Comparison of ENCODE assay signal across 8 mouse cellular contexts in the genomic region with DNA sequence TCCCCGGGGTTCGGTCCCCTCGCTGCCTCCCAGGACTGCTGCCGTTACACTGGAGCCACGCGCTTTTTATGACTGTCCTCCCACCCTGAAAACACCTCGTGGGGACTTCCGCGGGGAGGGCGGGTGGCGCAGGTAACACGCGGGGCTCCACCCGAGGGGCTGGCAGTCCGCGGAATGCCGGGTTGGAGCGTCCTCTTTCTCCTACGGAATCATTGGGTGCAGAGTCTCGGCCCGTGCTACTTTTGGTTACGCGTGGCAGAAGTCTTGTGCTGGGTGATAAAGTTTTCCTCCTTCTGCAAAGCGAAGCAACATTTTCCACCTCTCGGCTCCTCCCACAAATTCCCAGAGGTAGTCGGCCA. TPM values are rescaled to one million over a fixed set of nuclear protein-coding genes. Genes with fewer than 3 reads are reported as not detected.
DNase-seq lines count a peak whose midpoint lies in the region; ATAC-seq and TF ChIP-seq lines count a peak whose summit lies in the region.

No protein-coding gene starts in this region.

- TF ChIP-seq CTCF in bone marrow macrophage, adult 2 months (IDR thresholded peaks at IDR 0.05; ENCODE audit: low read depth, low read length) = no peak; the same call in 1 of the 2 replicates

- H3K36me3 ChIP-seq in heart, embryonic 12.5 days = no peaks in the 10 kb centered on the region
- no peaks in the 10 kb centered on the region for H3K36me3 ChIP-seq in limb, embryonic 15.5 days
- H3K36me3 ChIP-seq in neural tube, embryonic 14.5 days (ENCODE audit: control insufficient read depth, insufficient read depth, low read length) = no peaks in the 10 kb centered on the region

- under 1% methylated on average over 26 of the region's 26 CpGs for WGBS in heart, embryonic 12.5 days
- under 1% methylated on average over 26 of the region's 26 CpGs for WGBS in limb, embryonic 15.5 days
- under 1% methylated on average over 26 of the region's 26 CpGs for WGBS in neural tube, embryonic 14.5 days

- ATAC-seq in heart, embryonic 12.5 days (ENCODE audit: insufficient number of reproducible peaks, low FRiP score) = no peak
- no peak for ATAC-seq in limb, embryonic 15.5 days (ENCODE audit: insufficient number of reproducible peaks, low FRiP score, low TSS enrichment, low read depth)
- ATAC-seq in neural tube, embryonic 14.5 days (ENCODE audit: low read depth) = peak; percentile 32; the same call in 1 of the 2 replicates

- peak overlapping the region; percentile 97 for H3K4me2 ChIP-seq in heart, embryonic 12.5 days
- H3K4me2 ChIP-seq in limb, embryonic 15.5 days = peak overlapping the region; percentile 100
- H3K4me2 ChIP-seq in neural tube, embryonic 14.5 days (ENCODE audit: low read depth, low read length) = peak overlapping the region; percentile 100

- H3K27ac ChIP-seq in bone marrow macrophage, adult 2 months (ENCODE audit: insufficient read depth, low read depth, low read length) = peak overlapping the region; percentile 93
- H3K27ac ChIP-seq in heart, embryonic 12.5 days (ENCODE audit: poor library complexity, severe bottlenecking) = no peak overlapping the region
- no peak overlapping the region for H3K27ac ChIP-seq in limb, embryonic 15.5 days
- H3K27ac ChIP-seq in neural tube, embryonic 14.5 days (ENCODE audit: low read depth, low read length) = no peak overlapping the region

- peaks cover 41% of the 10 kb centered on the region for H3K4me1 ChIP-seq in bone marrow macrophage, adult 2 months (ENCODE audit: control insufficient read depth, insufficient read depth, low read length)
- H3K4me1 ChIP-seq in heart, embryonic 12.5 days (replicated peaks) = peaks cover 26% of the 10 kb centered on the region
- peaks cover 26% of the 10 kb centered on the region for H3K4me1 ChIP-seq in limb, embryonic 15.5 days
- peaks cover 15% of the 10 kb centered on the region for H3K4me1 ChIP-seq in neural tube, embryonic 14.5 days (ENCODE audit: control insufficient read depth, insufficient read depth, low read length)

- H3K4me3 ChIP-seq in bone marrow macrophage, adult 2 months (ENCODE audit: insufficient read depth, low read length) = peak overlapping the region; percentile 88
- H3K4me3 ChIP-seq in heart, embryonic 12.5 days = peak overlapping the region; percentile 67
- H3K4me3 ChIP-seq in limb, embryonic 15.5 days = peak overlapping the region; percentile 65
- H3K4me3 ChIP-seq in neural tube, embryonic 14.5 days (ENCODE audit: low read depth, low read length) = peak overlapping the region; percentile 60

- H3K9ac ChIP-seq in heart, embryonic 12.5 days = peak overlapping the region; percentile 77
- H3K9ac ChIP-seq in limb, embryonic 15.5 days = peak overlapping the region; percentile 50
- peak overlapping the region; percentile 13 for H3K9ac ChIP-seq in neural tube, embryonic 14.5 days (replicated peaks; ENCODE audit: low read depth, low read length)

- TF ChIP-seq POLR2A in bone marrow macrophage, adult 2 months (IDR thresholded peaks at IDR 0.05; ENCODE audit: borderline replicate concordance, low read depth, low read length) = no peak

- H3K9me3 ChIP-seq in heart, embryonic 12.5 days (replicated peaks) = no peaks in the 10 kb centered on the region
- H3K9me3 ChIP-seq in limb, embryonic 15.5 days = no peaks in the 10 kb centered on the region
- no peaks in the 10 kb centered on the region for H3K9me3 ChIP-seq in neural tube, embryonic 14.5 days (ENCODE audit: control insufficient read depth, low read length)

- peaks cover 24% of the 10 kb centered on the region for H3K27me3 ChIP-seq in heart, embryonic 12.5 days (replicated peaks)
- peaks cover 50% of the 10 kb centered on the region for H3K27me3 ChIP-seq in limb, embryonic 15.5 days
- H3K27me3 ChIP-seq in neural tube, embryonic 14.5 days (ENCODE audit: control insufficient read depth, insufficient read depth, low read length) = peaks cover 20% of the 10 kb centered on the region; the same call in 1 of the 2 replicates

- intact Hi-C loops in left cerebral cortex, postnatal 25 days (cut with DNase I) = no loop called here

- DNase-seq in left cerebral cortex, postnatal 25 days (ENCODE audit: low spot score in 2 of 2) = peak; percentile 38 to 46
- DNase-seq in left cerebral cortex, adult 9 months (ENCODE audit: low spot score in 2 of 2) = no peak
- DNase-seq in cerebellum, postnatal 4 days (ENCODE audit: low spot score in 2 of 2) = no peak
- DNase-seq in spleen, postnatal 14 days (ENCODE audit: low spot score in 2 of 2) = no peak

RNA-seq across cellular contexts. Expression of gene Prkag2, which starts 0.3 kb away (rescaled TPM):
- 100 to 1,000 TPM; 102 to 108 TPM for total RNA-seq in left cerebral cortex, postnatal 25 days (2021)
- polyA plus RNA-seq in bone marrow macrophage, adult 2 months (2012; ENCODE audit: insufficient read depth, insufficient read length, missing spikeins) = 27.2 and 27.7 TPM in 2 replicates
- polyA plus RNA-seq in heart, embryonic 12.5 days (2016; fragmentation: Nextera tagmentation; extraction: Ambion mirVana) = 105 and 107 TPM in 2 replicates
- 20.1 and 21.7 TPM in 2 replicates for polyA plus RNA-seq in limb, embryonic 15.5 days (2015; fragmentation: Nextera tagmentation; extraction: Ambion mirVana)
- polyA plus RNA-seq in neural tube, embryonic 14.5 days (2014; fragmentation: Nextera tagmentation; extraction: Ambion mirVana) = 98.9 and 102 TPM in 2 replicates

Comparison
In these comparisons a context has a peak if more than half of its experiments do, and no peak if none do; other contexts are left out.
1. DNase-seq: peak in left cerebral cortex, postnatal 25 days (2 of 2); none in left cerebral cortex, adult 9 months (0 of 2), cerebellum, postnatal 4 days (0 of 2) and spleen, postnatal 14 days (0 of 2).
2. H3K9ac ChIP-seq: peak in every context shown above with its lines; median percentile 77 in heart, embryonic 12.5 days; 50 in limb, embryonic 15.5 days; 13 in neural tube, embryonic 14.5 days.
3. Peak in every context shown above with its lines, with median percentiles within 50 percentile points of each other: H3K4me3 ChIP-seq and H3K4me2 ChIP-seq.